Mouse (Mus musculus): ENCODE data around the gene Iqschfp.

DNA sequence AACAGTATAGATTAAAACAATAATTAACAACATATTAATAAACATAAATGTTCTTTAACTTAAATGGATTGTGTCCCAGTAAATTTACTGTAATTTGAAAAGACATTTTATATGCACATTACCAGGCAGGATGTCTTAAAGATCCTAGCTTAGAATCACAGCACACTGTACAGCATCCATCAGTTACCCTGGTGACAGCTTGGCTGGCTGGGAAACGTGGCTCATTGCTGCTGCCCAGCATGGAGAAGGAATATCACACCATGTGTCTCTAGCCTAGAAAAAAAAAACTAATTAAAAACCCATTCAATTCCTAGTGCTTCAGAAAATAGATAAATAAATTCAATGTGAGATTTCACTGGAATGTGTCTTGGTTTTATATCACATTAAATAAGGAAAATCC lies 309.2 kb downstream of the Iqschfp start:
- TF ChIP-seq CTCF (IDR thresholded peaks at IDR 0.05) = no peak
- no peak for TF ChIP-seq EP300 (IDR thresholded peaks at IDR 0.05)

Data from lung, postnatal 0 days (tissue).